Comparison of ENCODE assay signal across 13 mouse cellular contexts in the genomic region with DNA sequence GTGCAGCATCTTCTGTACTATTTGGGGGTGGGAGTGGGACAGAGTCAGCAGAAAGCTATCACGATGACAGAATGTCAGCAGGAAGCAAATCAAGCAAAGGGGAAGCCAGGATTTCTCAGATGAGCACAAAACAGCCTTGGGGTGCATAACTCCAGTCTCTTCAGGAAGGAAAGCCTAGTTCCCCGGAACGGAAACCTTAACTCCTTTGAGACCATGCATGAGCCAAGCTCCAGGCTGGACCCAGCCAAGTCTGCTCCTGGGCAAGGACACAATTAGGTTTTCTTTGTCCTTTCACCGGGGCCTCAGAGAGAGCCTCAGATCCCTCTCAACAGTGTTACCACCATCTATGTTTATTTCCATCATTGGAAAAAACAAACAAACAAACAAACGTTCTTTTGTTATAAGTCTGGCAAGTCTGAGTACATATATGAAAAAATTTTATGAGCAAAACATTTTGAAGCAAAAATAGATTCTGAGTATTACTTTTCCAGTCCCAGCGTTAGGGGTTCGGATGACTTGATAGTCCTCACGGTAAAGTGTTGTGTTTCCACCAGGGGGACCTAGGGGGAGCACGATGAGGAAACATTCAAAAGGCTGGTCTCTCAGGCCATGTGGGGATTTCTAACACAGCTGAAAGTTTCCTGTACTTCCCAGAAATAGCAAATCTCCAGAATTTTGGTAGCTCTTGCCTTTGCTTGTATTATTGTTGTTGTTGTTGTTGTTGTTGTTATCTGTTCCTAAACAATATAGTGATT. TPM values are rescaled to one million over a fixed set of nuclear protein-coding genes. Genes with fewer than 3 reads are reported as not detected.
DNase-seq lines count a peak whose midpoint lies in the region; ATAC-seq and TF ChIP-seq lines count a peak whose summit lies in the region.
"Had no signal": no experiment of that assay in that cellular context is flagged by ENCODE, and none has a peak within 500 bp of the region (broad histone marks: within the 10 kb centered on the region; RNA-seq: fewer than 3 reads in every experiment).

No protein-coding gene starts in this region.

- H3K27me3 ChIP-seq in forebrain, embryonic 14.5 days (replicated peaks; ENCODE audit: control insufficient read depth, insufficient read depth, low read length): no peaks in the 10 kb centered on the region
- no peaks in the 10 kb centered on the region for H3K27me3 ChIP-seq in forebrain, embryonic 15.5 days
- no peaks in the 10 kb centered on the region; a peak in 2 of 4 replicates for H3K27me3 ChIP-seq in MEL (ENCODE audit: control insufficient read depth in 1 of 2, insufficient read depth in 2 of 2, low read length in 2 of 2)

- TF ChIP-seq POLR2A in MEL (IDR thresholded peaks at IDR 0.05; ENCODE audit: control insufficient read depth in 1 of 2, insufficient read depth in 1 of 2, low read depth in 1 of 2, low read length in 2 of 2, poor library complexity in 1 of 2): no peak

- WGBS in forebrain, embryonic 14.5 days: 54% methylated on average over 9 of the region's 9 CpGs
- WGBS in forebrain, embryonic 15.5 days: 58% methylated on average over 9 of the region's 9 CpGs

- H3K9ac ChIP-seq in forebrain, embryonic 14.5 days (ENCODE audit: low read length): no peak overlapping the region
- no peak overlapping the region for H3K9ac ChIP-seq in forebrain, embryonic 15.5 days (replicated peaks)
- H3K9ac ChIP-seq in MEL (ENCODE audit: control insufficient read depth, low read depth, low read length, poor library complexity, severe bottlenecking): no peak overlapping the region

- no peak; the same call in none of the 2 replicates for TF ChIP-seq RAD21 in MEL (IDR thresholded peaks at IDR 0.05; ENCODE audit: low read depth, low read length)

- no peaks in the 10 kb centered on the region for H3K79me2 ChIP-seq in MEL (ENCODE audit: control insufficient read depth, insufficient read depth, low read length, poor library complexity)

- H3K4me1 ChIP-seq in forebrain, embryonic 14.5 days (ENCODE audit: control insufficient read depth, insufficient read depth, low read length): peaks cover 18% of the 10 kb centered on the region
- H3K4me1 ChIP-seq in forebrain, embryonic 15.5 days: peaks cover 21% of the 10 kb centered on the region
- H3K4me1 ChIP-seq in MEL (ENCODE audit: control insufficient read depth in 1 of 2, insufficient read depth in 2 of 2, low read length in 2 of 2): peaks cover 0 to 2% of the 10 kb centered on the region in 2 experiments; a peak in 1 of 4 replicates
- H3K4me1 ChIP-seq: megakaryocyte, embryonic 14.5 days had no signal

- TF ChIP-seq EP300 in MEL (IDR thresholded peaks at IDR 0.05; ENCODE audit: low read depth in 1 of 2, low read length in 2 of 2): no peak

- H3K9me3 ChIP-seq in forebrain, embryonic 14.5 days (replicated peaks; ENCODE audit: control insufficient read depth, low read length): no peaks in the 10 kb centered on the region
- H3K9me3 ChIP-seq in forebrain, embryonic 15.5 days: no peaks in the 10 kb centered on the region
- no peaks in the 10 kb centered on the region for H3K9me3 ChIP-seq in MEL (replicated peaks; ENCODE audit: insufficient read depth, low read length)
- H3K9me3 ChIP-seq: megakaryocyte, embryonic 14.5 days had no signal

- no peak overlapping the region for H3K4me3 ChIP-seq in forebrain, embryonic 14.5 days (ENCODE audit: low read depth, low read length)
- H3K4me3 ChIP-seq in forebrain, embryonic 15.5 days: no peak overlapping the region
- H3K4me3 ChIP-seq in left cerebral cortex, adult 2 months: no peak overlapping the region
- H3K4me3 ChIP-seq in MEL (ENCODE audit: control insufficient read depth in 1 of 2, insufficient read depth in 1 of 2, low read depth in 2 of 2, low read length in 2 of 2): no peak overlapping the region
- H3K4me3 ChIP-seq: megakaryocyte, embryonic 14.5 days had no signal

- H3K4me2 ChIP-seq in forebrain, embryonic 14.5 days (ENCODE audit: low read length): no peak overlapping the region
- H3K4me2 ChIP-seq in forebrain, embryonic 15.5 days (replicated peaks): no peak overlapping the region

- no peaks in the 10 kb centered on the region for H3K36me3 ChIP-seq in forebrain, embryonic 14.5 days (ENCODE audit: control insufficient read depth, insufficient read depth, low read length)
- H3K36me3 ChIP-seq in forebrain, embryonic 15.5 days: no peaks in the 10 kb centered on the region
- H3K36me3 ChIP-seq in MEL (ENCODE audit: control insufficient read depth in 1 of 2, insufficient read depth in 2 of 2, low read length in 2 of 2): no peaks in the 10 kb centered on the region

- peak; percentile 32 for TF ChIP-seq CTCF in left cerebral cortex, adult 2 months (IDR thresholded peaks at IDR 0.05)
- TF ChIP-seq CTCF in MEL (IDR thresholded peaks at IDR 0.05 in 2 of 3, conservative IDR thresholded peaks at IDR 0.05 in 1 of 3; ENCODE audit: control insufficient read depth in 1 of 3, insufficient read depth in 1 of 3, low read depth in 2 of 3, low read length in 3 of 3, poor library complexity in 1 of 3, severe bottlenecking in 1 of 3): peak in 1 of 3 experiments; percentile 34; a peak in 2 of 6 replicates

- H3K27ac ChIP-seq in forebrain, embryonic 14.5 days (ENCODE audit: low read depth, low read length): no peak overlapping the region
- H3K27ac ChIP-seq in forebrain, embryonic 15.5 days (replicated peaks): no peak overlapping the region
- no peak overlapping the region for H3K27ac ChIP-seq in left cerebral cortex, adult 2 months
- H3K27ac ChIP-seq in MEL (ENCODE audit: control insufficient read depth, low read depth, low read length): no peak overlapping the region

- intact Hi-C loops in left cerebral cortex, adult 2 months (cut with DNase I): no loop called here
- intact Hi-C loops in heart, postnatal 36 days (cut with DNase I): no loop called here
- intact Hi-C loops in left cerebral cortex, postnatal 10 days (cut with DNase I): loop anchor here (10.0 kb wide), 1 partner anchor 187 kb away; no protein-coding TSS in a partner anchor
- intact Hi-C loops in left cerebral cortex, postnatal 36 days (cut with DNase I): no loop called here

- ATAC-seq in forebrain, embryonic 14.5 days: no peak
- no peak for ATAC-seq in forebrain, embryonic 15.5 days (replicated peaks)

- DNase-seq in forebrain, embryonic 14.5 days (ENCODE audit: low spot score): peak; percentile 29
- DNase-seq in left cerebral cortex, adult 2 months (ENCODE audit: extremely low spot score in 1 of 2, low spot score in 2 of 2): no peak
- DNase-seq in left cerebral cortex, adult 9 months (ENCODE audit: low spot score in 2 of 2): no peak
- DNase-seq in MEL (ENCODE audit: low read depth, low spot score): peak; percentile 12
- DNase-seq in heart, postnatal 36 days: peak; percentile 17 to 30
- DNase-seq in left cerebral cortex, postnatal 10 days (ENCODE audit: extremely low spot score in 1 of 2, low spot score in 2 of 2): no peak
- no peak for DNase-seq in left cerebral cortex, postnatal 36 days (ENCODE audit: low spot score in 2 of 2)
- DNase-seq: thymus, postnatal 36 days had no signal

TF ChIP-seq in MEL, 35 proteins besides CTCF, POLR2A, EP300 and RAD21:
- no peak for TF ChIP-seq TBP (IDR thresholded peaks at IDR 0.05; ENCODE audit: low read depth, low read length)
- TF ChIP-seq SMC3 (IDR thresholded peaks at IDR 0.05; ENCODE audit: low read depth, low read length): peak; percentile 38

RNA-seq across cellular contexts. Expression of gene Spert, which starts 31.2 kb away (rescaled TPM):
- polyA plus RNA-seq in forebrain, embryonic 14.5 days (2014; fragmentation: Nextera tagmentation; extraction: Ambion mirVana): not detected in 2 replicates
- polyA plus RNA-seq in forebrain, embryonic 15.5 days (2015; fragmentation: Nextera tagmentation; extraction: Ambion mirVana): not detected in 2 replicates
- total RNA-seq in left cerebral cortex, adult 2 months (2021): not detected
- total RNA-seq in MEL (2012; rRNA removed): not detected in 2 replicates
- polyA plus RNA-seq in MEL (2012; ENCODE audit: insufficient read depth in 1 of 2, insufficient read length in 2 of 2, low read depth in 1 of 2, low replicate concordance in 2 of 2, missing spikeins in 1 of 2): under 1 TPM in 1 of 2 experiments, not detected in 1; 0.04 TPM
- not detected for total RNA-seq in heart, postnatal 36 days (2021)
- total RNA-seq in left cerebral cortex, postnatal 10 days (2021): not detected
- not detected for total RNA-seq in left cerebral cortex, postnatal 36 days (2021)
- total RNA-seq: granulocyte monocyte progenitor cell, adult 5-6 weeks; left cerebral cortex, adult 8-10 months had no signal
- polyA plus RNA-seq: neural tube, embryonic 14.5 days had no signal

Comparison
In these comparisons a context has a peak if more than half of its experiments do, and no peak if none do; other contexts are left out.
1. DNase-seq: peak in forebrain, embryonic 14.5 days (single experiment), MEL (single experiment) and heart, postnatal 36 days (2 of 2); none in left cerebral cortex, adult 2 months (0 of 2), left cerebral cortex, adult 9 months (0 of 2), left cerebral cortex, postnatal 10 days (0 of 2) and left cerebral cortex, postnatal 36 days (0 of 2).